Mouse (Mus musculus): ENCODE measurements around the gene Snx30.

- no peak for TF ChIP-seq FLI1 (IDR thresholded peaks at IDR 0.05; ENCODE audit: low read length)
- no peak for TF ChIP-seq GATA1 (IDR thresholded peaks at IDR 0.05; ENCODE audit: borderline replicate concordance, low read length)
These were observed 12.9 kb downstream of the Snx30 start for GRCm38 (mm10) chr4:59818498-59818897.
